Mouse (Mus musculus): ENCODE results near the gene Kcnmb2. TPM values are rescaled to one million over a fixed set of nuclear protein-coding genes. Genes with fewer than 3 reads are reported as not detected.

Kcnmb2 gene
- total and polyA plus RNA-seq, 2 experiments from 2014 or later, result 5.5 to 10.3 TPM

GRCm38 (mm10) chr3:32043814-32044213 lies 141.5 kb downstream of the Kcnmb2 start:
- Histone ChIP-seq H3K27me3 (ENCODE audit: insufficient read depth, low read length) (no peaks in the 10 kb centered on the region), H3K9me3 (ENCODE audit: low read length) (no peaks in the 10 kb centered on the region), H3K9ac (replicated peaks; ENCODE audit: low read length) (no peak overlapping the region), H3K4me3 (ENCODE audit: low read length) (no peak overlapping the region), H3K4me1 (ENCODE audit: insufficient read depth, low read length) (no peaks in the 10 kb centered on the region), H3K36me3 (ENCODE audit: insufficient read depth, low read length) (no peaks in the 10 kb centered on the region), H3K4me2 (ENCODE audit: low read depth, low read length) (no peak overlapping the region), H3K27ac (no peak overlapping the region)
- DNase-seq (ENCODE audit: low spot score) (peak; percentile 34), ATAC-seq (no peak)
- no peak for TF ChIP-seq CTCF (IDR thresholded peaks at IDR 0.05; ENCODE audit: low read depth)
- WGBS, result 61% methylated on average over 3 of the region's 3 CpGs

- no peak for ATAC-seq
- Histone ChIP-seq H3K4me3 (ENCODE audit: low read length) (no peak overlapping the region), H3K27ac (no peak overlapping the region), H3K27me3 (ENCODE audit: insufficient read depth, low read length) (no peaks in the 10 kb centered on the region), H3K9ac (replicated peaks; ENCODE audit: low read length) (no peak overlapping the region), H3K36me3 (ENCODE audit: insufficient read depth, low read length) (no peaks in the 10 kb centered on the region), H3K9me3 (ENCODE audit: low read length) (no peaks in the 10 kb centered on the region), H3K4me2 (ENCODE audit: low read depth, low read length) (no peak overlapping the region), H3K4me1 (ENCODE audit: insufficient read depth, low read length) (no peaks in the 10 kb centered on the region)
- 76% methylated on average over 3 of the region's 3 CpGs for WGBS
- no peak for TF ChIP-seq CTCF (IDR thresholded peaks at IDR 0.05; ENCODE audit: low read depth)
- no peak for DNase-seq (ENCODE audit: low spot score)
Measured at GRCm38 (mm10) chr3:32048777-32049176, 146.5 kb downstream of the Kcnmb2 start.

- DNase-seq (ENCODE audit: low spot score), result no peak
- no peak for TF ChIP-seq CTCF (IDR thresholded peaks at IDR 0.05; ENCODE audit: low read depth)
- no peak overlapping the region for H3K27ac ChIP-seq
- no peaks in the 10 kb centered on the region for H3K4me1 ChIP-seq (ENCODE audit: insufficient read depth, low read length)
- no peak overlapping the region for H3K4me3 ChIP-seq (ENCODE audit: low read length)
- no peak overlapping the region for H3K4me2 ChIP-seq (ENCODE audit: low read depth, low read length)
- no peaks in the 10 kb centered on the region for H3K36me3 ChIP-seq (ENCODE audit: insufficient read depth, low read length)
- no peak overlapping the region for H3K9ac ChIP-seq (replicated peaks; ENCODE audit: low read length)
- 73% methylated on average over 3 of the region's 3 CpGs for WGBS
- H3K27me3 ChIP-seq (ENCODE audit: insufficient read depth, low read length), result no peaks in the 10 kb centered on the region
- no peaks in the 10 kb centered on the region for H3K9me3 ChIP-seq (ENCODE audit: low read length)
- ATAC-seq, result no peak
Measured at GRCm38 (mm10) chr3:32052596-32052995, 150.3 kb downstream of the Kcnmb2 start.

DNA sequence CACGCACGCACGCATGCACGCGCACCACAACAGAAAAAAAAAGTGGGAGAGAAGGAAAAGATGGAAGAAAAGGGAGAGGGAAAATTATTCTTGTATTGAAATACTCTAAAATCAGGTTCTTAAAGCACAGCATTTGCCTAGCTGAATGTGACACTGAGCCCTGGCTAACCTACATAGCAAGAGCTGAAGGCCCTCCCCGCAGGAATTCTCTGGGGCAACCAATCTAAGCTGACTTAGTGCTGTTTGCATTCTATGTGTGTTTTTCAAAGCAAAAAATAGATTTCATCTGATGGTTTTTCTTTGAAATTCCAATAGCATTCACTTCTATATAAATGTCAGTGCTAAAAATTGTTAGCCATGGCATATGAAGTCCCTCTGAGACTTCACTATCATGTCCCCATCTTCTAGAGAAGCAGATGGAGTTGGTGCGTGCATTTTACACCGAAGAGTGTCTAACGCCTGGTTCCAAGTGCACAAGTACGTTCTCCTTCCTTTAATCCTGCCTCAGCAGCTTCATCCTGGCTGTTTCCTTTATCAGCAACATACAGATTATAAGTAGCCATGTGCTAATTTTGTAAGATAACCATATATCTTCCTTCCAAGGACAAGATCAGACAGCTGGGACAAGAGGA lies 151.4 kb downstream of the Kcnmb2 start:
- 89% methylated on average over 10 of the region's 10 CpGs for WGBS
- Histone ChIP-seq H3K4me1 (ENCODE audit: insufficient read depth, low read length) (no peaks in the 10 kb centered on the region), H3K9ac (replicated peaks; ENCODE audit: low read length) (no peak overlapping the region), H3K4me3 (ENCODE audit: low read length) (no peak overlapping the region), H3K9me3 (ENCODE audit: low read length) (no peaks in the 10 kb centered on the region), H3K27me3 (ENCODE audit: insufficient read depth, low read length) (no peaks in the 10 kb centered on the region), H3K27ac (no peak overlapping the region), H3K36me3 (ENCODE audit: insufficient read depth, low read length) (no peaks in the 10 kb centered on the region), H3K4me2 (ENCODE audit: low read depth, low read length) (no peak overlapping the region)
- ATAC-seq (no peak), DNase-seq (ENCODE audit: low spot score) (no peak)
- TF ChIP-seq CTCF (IDR thresholded peaks at IDR 0.05; ENCODE audit: low read depth), result no peak

GRCm38 (mm10) chr3:32059888-32060656 lies 157.8 kb downstream of the Kcnmb2 start:
- no peak overlapping the region for H3K4me2 ChIP-seq (ENCODE audit: low read depth, low read length)
- H3K4me3 ChIP-seq (ENCODE audit: low read length), result no peak overlapping the region
- no peak for TF ChIP-seq CTCF (IDR thresholded peaks at IDR 0.05; ENCODE audit: low read depth)
- ATAC-seq (peak; percentile 61), DNase-seq (ENCODE audit: low spot score) (peak; percentile 74)
- H3K27ac ChIP-seq, result no peak overlapping the region
- no peak overlapping the region for H3K9ac ChIP-seq (replicated peaks; ENCODE audit: low read length)
- H3K27me3 ChIP-seq (ENCODE audit: insufficient read depth, low read length), result no peaks in the 10 kb centered on the region
- H3K36me3 ChIP-seq (ENCODE audit: insufficient read depth, low read length), result no peaks in the 10 kb centered on the region
- H3K9me3 ChIP-seq (ENCODE audit: low read length), result no peaks in the 10 kb centered on the region
- no peaks in the 10 kb centered on the region for H3K4me1 ChIP-seq (ENCODE audit: insufficient read depth, low read length)
- WGBS, result 50% methylated on average over 10 of the region's 10 CpGs

GRCm38 (mm10) chr3:32062685-32063084 lies 160.4 kb downstream of the Kcnmb2 start:
- ATAC-seq, result no peak
- no peak for TF ChIP-seq CTCF (IDR thresholded peaks at IDR 0.05; ENCODE audit: low read depth)
- H3K9ac ChIP-seq (replicated peaks; ENCODE audit: low read length), result no peak overlapping the region
- no peak for DNase-seq (ENCODE audit: low spot score)
- H3K27me3 ChIP-seq (ENCODE audit: insufficient read depth, low read length), result no peaks in the 10 kb centered on the region
- WGBS, result 84% methylated on average over 3 of the region's 3 CpGs
- H3K4me1 ChIP-seq (ENCODE audit: insufficient read depth, low read length), result peaks cover 4% of the 10 kb centered on the region; the same call in 1 of the 2 replicates
- H3K4me3 ChIP-seq (ENCODE audit: low read length), result no peak overlapping the region
- no peaks in the 10 kb centered on the region for H3K9me3 ChIP-seq (ENCODE audit: low read length)
- no peaks in the 10 kb centered on the region for H3K36me3 ChIP-seq (ENCODE audit: insufficient read depth, low read length)
- H3K4me2 ChIP-seq (ENCODE audit: low read depth, low read length), result no peak overlapping the region
- no peak overlapping the region for H3K27ac ChIP-seq

DNA sequence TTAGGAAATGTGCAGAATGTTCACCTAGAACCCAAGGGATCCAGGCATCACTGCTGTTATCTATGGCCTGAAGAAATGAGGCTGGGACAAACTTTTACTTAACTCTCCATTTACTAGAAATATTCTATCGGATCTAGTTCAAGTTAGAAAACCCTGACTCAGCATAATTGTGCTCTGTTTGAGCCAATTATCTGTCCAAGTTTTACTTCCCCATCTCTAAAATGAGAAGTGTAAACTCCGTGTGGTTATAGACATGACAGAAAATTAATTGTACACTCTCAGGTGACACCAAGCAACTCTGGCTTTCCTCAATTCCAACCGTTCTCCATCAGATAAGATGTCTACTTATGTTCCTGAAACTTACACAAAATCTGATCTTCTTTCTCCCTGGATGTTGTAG lies 161.0 kb downstream of the Kcnmb2 start:
- Histone ChIP-seq H3K27me3 (ENCODE audit: insufficient read depth, low read length) (no peaks in the 10 kb centered on the region), H3K9me3 (ENCODE audit: low read length) (no peaks in the 10 kb centered on the region), H3K27ac (no peak overlapping the region), H3K36me3 (ENCODE audit: insufficient read depth, low read length) (no peaks in the 10 kb centered on the region), H3K4me2 (ENCODE audit: low read depth, low read length) (no peak overlapping the region), H3K4me1 (ENCODE audit: insufficient read depth, low read length) (peaks cover 6% of the 10 kb centered on the region; the same call in 1 of the 2 replicates), H3K4me3 (ENCODE audit: low read length) (no peak overlapping the region), H3K9ac (replicated peaks; ENCODE audit: low read length) (no peak overlapping the region)
- DNase-seq (ENCODE audit: low spot score), result no peak
- 85% methylated on average over 3 of the region's 3 CpGs for WGBS
- TF ChIP-seq CTCF (IDR thresholded peaks at IDR 0.05; ENCODE audit: low read depth), result no peak
- no peak for ATAC-seq

Data from hindbrain, postnatal 0 days (tissue).